Mouse (Mus musculus) embryonic stem cell, embryonic (primary cell): ENCODE results near the gene Ttpal.

Experiments
- CTCF ChIA-PET, 4 experiments: fragments of 300-600 bp in 2 of 4; fragments of 350-600 bp in 2 of 4; sonication (Branson Sonifier 250); formaldehyde crosslinking; loops; one replicate each; lab custom pipeline; 2022; ENCODE audit warnings: inconsistent platforms in 2 of 4; lab: Charles Lee
- POLR2A ChIA-PET, 4 experiments: fragments of 300-600 bp in 2 of 4; fragments of 350-600 bp in 2 of 4; sonication (Branson Sonifier 250); formaldehyde crosslinking; loops; one replicate each; lab custom pipeline; 2022; ENCODE audit warnings: antibody characterized with exemption in 4 of 4, inconsistent platforms in 1 of 4; lab: Charles Lee

The Ttpal gene

DNA sequence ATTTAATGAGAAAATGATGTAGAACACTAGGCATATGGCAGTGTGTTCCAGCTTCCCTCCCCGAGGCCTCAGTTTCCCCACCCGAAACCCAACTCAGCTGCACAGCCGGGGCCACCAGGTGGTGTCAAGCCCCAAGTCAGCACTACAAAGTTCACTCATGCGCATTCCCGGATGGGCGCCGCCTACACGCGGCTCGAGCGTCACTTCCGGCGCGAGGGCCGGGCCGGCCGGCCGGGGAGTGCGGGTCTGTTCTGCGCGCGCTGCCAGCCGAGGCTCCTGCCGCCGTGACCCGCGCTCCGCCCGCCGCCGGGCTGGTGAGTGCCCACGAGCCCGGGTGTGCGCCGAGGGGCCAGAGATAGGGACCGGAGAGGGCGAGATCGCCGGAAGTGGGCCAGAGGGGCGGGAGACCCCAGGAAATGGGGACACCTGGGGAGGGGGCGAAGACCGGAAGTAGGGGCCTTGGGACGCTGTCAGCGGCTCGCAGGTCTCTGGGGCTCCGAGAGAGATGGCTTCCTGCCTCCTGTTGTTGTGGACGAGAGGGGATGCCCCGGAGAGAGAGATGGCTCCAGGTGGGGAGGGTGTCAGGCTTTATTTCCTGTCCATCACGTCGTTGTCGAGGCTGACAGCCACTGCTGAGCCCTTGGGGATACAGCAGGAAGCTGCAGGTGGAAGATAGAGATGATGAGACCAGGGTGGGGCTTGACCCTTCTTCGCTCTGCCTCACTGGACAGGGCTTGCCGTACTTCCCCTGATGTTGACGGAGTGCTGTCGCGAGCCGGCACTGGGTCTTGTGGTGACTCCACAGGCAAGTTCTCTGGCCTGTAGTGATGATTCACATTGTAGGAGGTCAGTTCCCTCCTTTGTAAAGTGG is at the start of gene Ttpal:
Ttpal (plus strand) TSS at position 214 of the 871 bp plus-strand sequence.
- ChIA-PET POLR2A (interaction anchor here in 3 of 4 experiments (0.6 to 1.6 kb wide), 8 partner anchors 9 to 185 kb away, joined by 3 to 7 read pairs (median 4); no protein-coding TSS in a partner anchor), CTCF (interaction anchor here (0.5 to 1.6 kb wide), 14 partner anchors 10 to 236 kb away, joined by 3 to 7 read pairs (median 3); partner anchors contain the start of gene Fitm2 (in 1 of the 4))

GRCm38 (mm10) chr2:163552518-163552929 is 49.6 kb upstream of the Ttpal start:
- POLR2A ChIA-PET, result interaction anchor here in 1 of 4 experiments (1.2 kb wide), 1 partner anchor 11 kb away, joined by 3 read pairs; no protein-coding TSS in a partner anchor
- CTCF ChIA-PET, result interaction anchor here in 3 of 4 experiments (0.6 to 1.6 kb wide), 3 partner anchors 34 to 178 kb away, joined by 3 to 14 read pairs (median 4); no protein-coding TSS in a partner anchor

GRCm38 (mm10) chr2:163554425-163554982 is 47.6 kb upstream of the Ttpal start:
- ChIA-PET CTCF (interaction anchor here in 2 of 4 experiments (1.3 to 1.7 kb wide), 2 partner anchors 20 to 32 kb away, joined by 5 to 9 read pairs; no protein-coding TSS in a partner anchor), POLR2A (interaction anchor here in 1 of 4 experiments (0.5 to 0.7 kb wide), 2 partner anchors 89 to 210 kb away, joined by 3 read pairs; no protein-coding TSS in a partner anchor)

DNA sequence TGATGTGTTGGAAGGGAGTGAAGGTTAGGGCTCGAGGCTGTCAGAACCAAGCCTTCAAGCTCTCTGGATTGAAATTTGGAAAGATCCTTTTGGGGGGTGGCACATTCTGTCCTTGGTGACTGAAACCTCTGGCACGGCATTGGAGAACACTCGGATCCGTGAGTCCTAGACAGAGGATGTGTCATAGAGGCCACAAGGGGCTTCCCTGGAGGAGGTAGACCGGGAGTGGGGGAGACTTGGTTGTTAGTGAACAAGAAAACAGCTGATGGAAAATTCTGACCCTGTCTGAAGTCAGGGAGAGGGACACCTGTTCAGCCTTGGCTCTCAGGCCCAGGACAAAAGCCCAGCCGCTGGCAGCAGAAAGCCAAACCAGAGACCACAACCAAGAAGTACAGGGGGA is 47.1 kb upstream of the Ttpal start:
- POLR2A ChIA-PET, result no interaction called here
- CTCF ChIA-PET, result interaction anchor here in 1 of 4 experiments (1.7 kb wide), 1 partner anchor 20 kb away, joined by 9 read pairs; no protein-coding TSS in a partner anchor

DNA sequence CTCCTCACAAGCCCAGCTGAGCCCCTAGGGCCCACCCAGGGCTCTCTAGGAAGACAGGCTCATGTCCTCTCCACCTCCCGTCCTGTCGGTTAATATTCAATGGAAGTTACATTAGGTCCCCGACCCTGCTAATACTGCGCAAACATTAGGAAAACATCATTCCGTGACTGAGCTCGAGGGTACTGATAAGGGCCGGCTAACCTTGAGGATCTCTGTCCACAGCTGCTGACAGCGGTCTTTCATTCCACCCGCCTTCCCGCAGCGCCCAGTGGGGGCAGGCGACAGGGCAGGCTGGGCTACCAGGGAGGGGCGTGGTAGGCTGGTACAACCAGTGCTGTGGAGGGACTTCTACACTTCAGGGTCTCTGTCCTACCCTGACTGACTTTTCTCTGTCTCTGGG is 46.7 kb upstream of the Ttpal start:
- ChIA-PET CTCF (interaction anchor here in 2 of 4 experiments (1.2 to 1.7 kb wide), 3 partner anchors 20 to 31 kb away, joined by 3 to 9 read pairs (median 5); no protein-coding TSS in a partner anchor), POLR2A (interaction anchor here in 1 of 4 experiments (0.6 kb wide), 1 partner anchor 492 kb away, joined by 3 read pairs; no protein-coding TSS in a partner anchor)

- ChIA-PET CTCF (interaction anchor here in 1 of 4 experiments (1.6 kb wide), 1 partner anchor 28 kb away, joined by 3 read pairs; no protein-coding TSS in a partner anchor), POLR2A (no interaction called here)
These were observed 43.6 kb upstream of the Ttpal start for GRCm38 (mm10) chr2:163558548-163558947.

DNA sequence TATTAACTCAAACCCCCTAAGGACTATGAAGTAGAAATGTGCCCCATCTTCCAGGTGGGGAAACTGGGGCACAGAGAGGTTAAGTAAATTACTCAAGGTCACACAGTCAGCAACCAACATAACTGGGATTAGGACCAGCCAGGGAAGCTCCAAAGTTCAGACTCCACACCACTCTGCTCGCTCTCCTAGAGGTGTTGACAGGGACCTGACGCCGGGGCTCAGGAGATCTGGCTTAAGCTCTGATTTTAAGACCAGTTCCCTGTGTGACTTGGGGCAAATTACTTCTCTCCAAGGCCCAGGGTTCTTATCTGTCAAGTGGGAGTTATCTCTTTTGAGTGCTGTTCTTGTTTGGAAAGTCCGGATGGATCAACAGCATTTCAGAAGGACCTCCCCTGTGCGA is 42.9 kb upstream of the Ttpal start:
- ChIA-PET CTCF (interaction anchor here in 1 of 4 experiments (1.6 kb wide), 1 partner anchor 29 kb away, joined by 3 read pairs; no protein-coding TSS in a partner anchor), POLR2A (no interaction called here)

- CTCF ChIA-PET, result interaction anchor here in 1 of 4 experiments (0.6 kb wide), 1 partner anchor 25 kb away, joined by 4 read pairs; no protein-coding TSS in a partner anchor
- POLR2A ChIA-PET, result no interaction called here
These were observed 41.9 kb upstream of the Ttpal start for GRCm38 (mm10) chr2:163560247-163560646.

- POLR2A ChIA-PET, result no interaction called here
- CTCF ChIA-PET, result interaction anchor here in 2 of 4 experiments (0.6 to 1.0 kb wide), 2 partner anchors 25 to 238 kb away, joined by 3 to 5 read pairs; no protein-coding TSS in a partner anchor
These were observed 40.7 kb upstream of the Ttpal start for GRCm38 (mm10) chr2:163561258-163561948.

GRCm38 (mm10) chr2:163564646-163565045 is 37.5 kb upstream of the Ttpal start:
- CTCF ChIA-PET, result interaction anchor here in 1 of 4 experiments (0.6 to 1.2 kb wide), 2 partner anchors 30 to 258 kb away, joined by 3 to 4 read pairs; no protein-coding TSS in a partner anchor
- POLR2A ChIA-PET, result interaction anchor here in 1 of 4 experiments (0.6 kb wide), 1 partner anchor 33 kb away, joined by 3 read pairs; no protein-coding TSS in a partner anchor

- POLR2A ChIA-PET, result interaction anchor here in 1 of 4 experiments (1.5 kb wide), 1 partner anchor 13 kb away, joined by 4 read pairs; no protein-coding TSS in a partner anchor
- CTCF ChIA-PET, result interaction anchor here in 3 of 4 experiments (0.5 to 1.4 kb wide), 3 partner anchors 18 to 348 kb away, joined by 3 to 5 read pairs (median 3); no protein-coding TSS in a partner anchor
These were observed 27.8 kb upstream of the Ttpal start for GRCm38 (mm10) chr2:163574321-163574720.

DNA sequence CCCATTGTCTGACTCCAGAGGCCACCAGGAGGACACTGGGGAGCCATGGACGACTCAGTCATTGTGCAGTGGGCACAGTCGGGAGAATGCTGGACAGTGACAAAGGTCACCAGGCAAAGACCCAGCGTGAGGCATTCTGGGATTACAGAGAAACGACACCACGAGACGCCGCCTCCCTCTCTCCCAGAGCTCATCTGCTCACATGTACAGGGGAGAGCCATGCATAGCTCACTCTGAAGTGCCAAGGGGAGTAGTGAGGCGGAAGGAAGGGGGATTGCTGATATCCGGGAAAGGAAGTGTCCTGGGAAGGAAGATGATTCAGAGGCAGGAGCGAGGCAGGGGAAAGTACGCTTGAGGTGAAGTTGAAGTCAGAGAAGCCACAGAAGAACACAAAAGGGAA is 26.9 kb upstream of the Ttpal start:
- POLR2A ChIA-PET, result interaction anchor here in 1 of 4 experiments (1.9 kb wide), 1 partner anchor 156 kb away, joined by 4 read pairs; no protein-coding TSS in a partner anchor
- CTCF ChIA-PET, result interaction anchor here in 1 of 4 experiments (1.2 kb wide), 1 partner anchor 235 kb away, joined by 3 read pairs; no protein-coding TSS in a partner anchor

DNA sequence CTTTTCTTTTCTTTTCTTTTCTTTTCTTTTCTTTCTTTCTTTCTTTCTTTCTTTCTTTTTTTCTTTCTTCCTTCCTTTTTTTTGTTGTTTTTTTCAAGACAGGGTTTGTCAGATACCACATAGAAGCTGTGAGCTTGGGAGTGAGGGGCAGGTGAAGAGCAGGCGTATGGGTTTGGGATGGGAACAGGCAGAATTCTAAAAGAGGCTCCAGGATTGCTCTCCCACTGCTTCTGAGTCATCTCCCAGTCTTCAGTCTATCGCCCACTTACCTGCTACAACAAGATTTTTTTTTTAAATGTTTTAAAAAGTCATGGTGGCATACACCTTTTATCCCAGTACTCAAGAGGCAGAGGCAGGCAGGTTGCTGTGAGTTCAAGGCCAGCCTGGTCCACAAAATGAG is 24.1 kb upstream of the Ttpal start:
- ChIA-PET POLR2A (no interaction called here), CTCF (no interaction called here)

- ChIA-PET POLR2A (interaction anchor here in 1 of 4 experiments (0.7 kb wide), 1 partner anchor 13 kb away, joined by 3 read pairs; no protein-coding TSS in a partner anchor), CTCF (interaction anchor here in 2 of 4 experiments (1.3 to 1.9 kb wide), 2 partner anchors 12 kb away, joined by 5 to 6 read pairs; no protein-coding TSS in a partner anchor)
These were observed 21.8 kb upstream of the Ttpal start for GRCm38 (mm10) chr2:163580069-163580945.

- POLR2A ChIA-PET, result interaction anchor here in 2 of 4 experiments (0.6 to 1.4 kb wide), 4 partner anchors 8 to 175 kb away, joined by 3 to 7 read pairs (median 4); no protein-coding TSS in a partner anchor
- CTCF ChIA-PET, result interaction anchor here (0.5 to 1.9 kb wide), 11 partner anchors 9 to 1224 kb away, joined by 3 to 10 read pairs (median 4); no protein-coding TSS in a partner anchor
These were observed 18.7 kb upstream of the Ttpal start for GRCm38 (mm10) chr2:163583226-163584087.
